Mouse (Mus musculus): ENCODE measurements at regions not wholly inside any gene's neighbourhood (a gene's known extent, or its start where the extent isn't known, plus 50 kb on each side); places are given as distances from the start of the nearest gene placed in this dataset.

DNA sequence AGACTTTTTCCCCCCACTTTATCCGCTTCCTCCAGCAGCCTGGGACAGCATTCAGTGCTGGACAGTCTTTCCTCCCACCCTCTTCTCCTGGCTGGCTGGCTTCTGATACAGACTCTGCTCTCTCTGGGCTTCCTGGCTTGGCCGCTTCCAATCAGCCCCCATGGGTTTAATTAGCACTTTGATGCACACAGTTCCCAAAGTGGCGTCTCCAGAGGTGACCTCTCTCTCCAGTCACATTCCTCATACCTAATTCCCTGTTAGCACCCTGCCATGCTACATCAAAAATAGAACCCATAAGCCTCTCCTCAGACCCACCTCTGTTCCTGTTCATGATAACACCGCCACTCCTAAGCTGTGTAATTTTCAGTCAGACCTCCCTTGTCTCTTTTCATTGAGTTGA lies 101.9 kb upstream of the Arid2 start:
- DNase-seq, result no peak

DNA sequence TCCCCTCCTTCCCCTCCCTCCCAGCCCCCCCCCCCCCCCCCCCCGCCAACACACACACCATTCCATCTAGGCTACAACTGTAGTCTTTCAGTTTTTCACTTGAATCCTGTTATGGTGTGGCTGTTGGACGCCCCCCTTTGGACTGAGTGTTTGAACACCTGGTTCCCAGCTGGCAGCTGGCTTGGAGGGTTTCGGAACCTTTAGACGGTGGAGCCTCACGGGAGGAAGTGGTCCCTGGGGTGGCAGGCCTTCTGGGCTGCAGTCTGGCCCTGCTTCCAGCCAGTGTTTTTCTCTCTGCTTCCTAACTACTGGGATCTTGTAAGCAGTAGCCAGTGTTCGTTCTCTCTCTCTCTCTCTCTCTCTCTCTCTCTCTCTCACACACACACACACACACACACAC lies 101.4 kb upstream of the Arid2 start:
- DNase-seq, result no peak

DNA sequence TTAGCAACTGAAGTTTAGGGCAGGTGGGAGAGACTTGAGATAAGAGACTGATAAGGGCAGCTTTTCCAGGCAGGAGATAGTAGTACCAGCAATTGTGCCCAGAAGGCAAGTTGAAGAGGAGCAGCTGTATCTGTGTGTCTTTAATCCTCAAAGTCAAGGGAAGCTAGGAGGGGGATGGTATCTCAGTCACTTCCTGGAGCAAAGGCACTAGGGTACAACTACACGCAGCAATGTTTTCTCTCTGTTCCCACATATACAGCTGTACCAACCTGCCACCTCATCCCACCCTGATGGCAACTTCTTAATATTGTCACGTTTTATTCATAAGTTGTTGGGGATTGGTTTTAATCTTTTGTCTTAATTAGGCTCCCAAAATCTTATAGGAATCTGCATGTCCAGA lies 97.8 kb upstream of the Arid2 start:
- no peak for DNase-seq

DNA sequence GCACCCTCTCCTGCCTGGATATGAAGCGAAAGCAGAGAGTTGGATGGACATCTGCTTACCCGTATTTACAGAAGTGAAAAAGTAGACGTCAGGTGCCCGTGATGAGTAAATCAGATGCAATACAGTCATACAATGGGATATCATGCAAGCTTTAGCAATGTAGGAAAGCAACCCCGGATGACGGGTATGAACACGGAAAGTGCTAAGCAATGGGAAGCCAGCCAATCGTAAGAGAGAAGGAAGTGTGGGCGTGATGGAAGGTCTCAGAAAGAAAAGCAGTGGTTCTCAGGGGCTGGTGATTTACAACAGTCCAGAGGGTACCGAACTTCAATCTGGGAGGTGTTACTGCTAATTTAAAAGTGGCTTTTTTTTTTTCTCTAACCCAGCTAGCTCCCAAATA lies 89.9 kb upstream of the Arid2 start:
- no peak for DNase-seq

DNA sequence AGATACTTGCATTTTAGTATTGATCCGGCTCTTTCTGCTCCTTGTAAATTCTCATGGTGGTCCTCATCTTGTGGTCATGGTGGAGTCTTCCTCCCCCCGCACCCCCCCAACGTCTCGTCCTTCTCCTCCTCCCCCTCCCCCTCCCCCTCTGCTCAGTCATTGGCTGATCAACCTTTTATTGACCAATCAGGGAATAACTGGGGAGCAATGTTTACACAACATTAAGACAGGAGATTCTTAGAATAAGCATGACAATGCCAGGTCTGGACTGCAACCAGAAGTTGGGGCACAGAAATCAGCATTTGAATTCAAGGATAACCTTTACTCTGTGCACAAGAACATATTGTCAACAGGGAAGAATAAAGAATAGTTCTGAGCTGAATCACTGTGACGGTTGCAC lies 89.4 kb upstream of the Arid2 start:
- DNase-seq, result no peak

DNA sequence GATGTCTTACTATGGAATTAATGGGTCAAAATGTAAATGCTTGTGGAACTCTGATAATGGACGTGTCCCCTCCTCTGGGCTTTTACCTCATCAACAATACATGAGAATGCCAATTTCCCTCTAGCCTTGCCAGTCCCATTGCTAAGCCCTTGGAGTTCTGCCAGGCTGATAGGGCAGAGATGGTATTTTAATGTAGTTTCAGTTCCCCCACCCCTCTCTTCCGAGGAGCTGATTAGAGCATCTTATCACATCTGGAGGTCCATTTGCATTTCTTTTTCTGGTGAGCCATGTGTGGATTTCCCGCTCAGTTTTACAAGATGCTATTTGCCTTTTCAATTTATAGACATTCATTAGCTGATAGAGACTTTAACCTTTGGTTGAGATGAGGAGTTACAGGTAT lies 86.0 kb upstream of the Arid2 start:
- no peak for DNase-seq

DNA sequence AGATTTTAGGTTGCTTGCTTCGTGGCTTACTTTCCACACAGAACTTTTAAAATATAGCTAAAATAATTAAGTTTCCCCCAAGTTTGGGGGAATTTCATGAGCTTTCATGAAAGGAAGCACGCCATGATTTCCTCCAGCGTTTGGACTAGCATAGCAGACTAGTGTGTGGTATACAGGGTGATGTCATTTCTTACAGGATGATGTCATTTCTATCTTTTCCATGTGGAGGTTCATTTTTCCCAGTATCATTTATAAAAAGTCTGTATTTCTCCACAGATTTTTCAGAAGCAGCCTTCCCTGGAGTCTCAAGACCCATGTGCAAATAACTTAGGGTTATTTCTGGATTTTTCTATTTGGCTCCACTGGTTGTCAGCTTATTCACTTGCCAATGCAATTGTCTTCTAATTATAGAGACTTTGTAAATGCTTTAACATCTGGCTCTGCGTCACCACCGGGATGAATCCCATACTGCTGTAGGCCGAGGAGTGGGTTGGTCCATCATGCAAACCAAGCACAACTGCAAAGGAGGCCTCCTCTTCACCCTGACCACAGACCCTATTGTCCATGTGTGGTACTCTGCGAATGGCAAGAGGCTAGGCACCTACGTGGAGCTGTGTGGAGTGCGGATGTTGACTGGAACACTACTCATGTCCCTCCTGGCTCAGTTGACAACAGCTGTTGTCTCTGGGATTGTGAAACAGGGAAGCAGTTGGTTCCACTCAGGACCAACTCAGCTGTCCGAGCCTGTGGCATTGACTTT lies 85.4 kb upstream of the Arid2 start:
- no peak for DNase-seq

DNA sequence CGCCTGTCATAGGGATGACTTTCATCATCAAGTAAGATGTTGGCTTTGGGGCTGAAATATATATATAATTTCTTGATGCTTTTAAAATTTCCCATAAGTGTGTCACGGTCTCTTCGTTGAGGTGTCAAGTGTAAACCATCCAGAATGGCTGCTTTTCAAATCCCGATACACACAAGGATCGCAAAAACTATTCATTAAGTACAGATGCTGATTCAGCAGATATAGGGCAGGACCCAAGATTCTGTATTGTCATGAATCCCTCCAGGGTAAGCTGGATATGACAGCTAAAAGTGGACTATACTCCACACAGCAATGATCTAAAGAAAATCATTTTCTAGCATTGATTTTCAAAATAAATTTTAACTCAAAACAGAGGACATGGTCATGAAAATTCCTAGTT lies 83.1 kb upstream of the Arid2 start:
- no peak for DNase-seq

DNA sequence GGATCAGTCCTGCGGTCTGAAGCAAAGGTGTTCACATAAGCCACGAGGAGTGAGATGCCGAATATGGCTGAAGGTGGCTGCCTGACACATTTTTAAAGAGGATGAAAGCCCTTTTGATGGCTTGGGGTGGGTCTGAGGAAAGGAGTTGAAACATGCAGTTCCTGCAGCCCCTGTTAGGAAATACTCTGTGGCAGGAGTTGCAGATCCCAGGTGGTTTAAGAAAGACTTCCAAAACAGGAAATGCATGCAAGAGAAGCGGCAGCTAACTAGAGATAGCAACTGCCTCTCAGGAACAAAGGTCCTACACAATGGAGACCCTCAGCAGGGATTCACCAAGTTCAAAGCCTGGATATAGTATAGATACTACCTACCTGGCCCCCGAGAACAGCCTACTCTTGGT lies 82.7 kb upstream of the Arid2 start:
- DNase-seq, result no peak

DNA sequence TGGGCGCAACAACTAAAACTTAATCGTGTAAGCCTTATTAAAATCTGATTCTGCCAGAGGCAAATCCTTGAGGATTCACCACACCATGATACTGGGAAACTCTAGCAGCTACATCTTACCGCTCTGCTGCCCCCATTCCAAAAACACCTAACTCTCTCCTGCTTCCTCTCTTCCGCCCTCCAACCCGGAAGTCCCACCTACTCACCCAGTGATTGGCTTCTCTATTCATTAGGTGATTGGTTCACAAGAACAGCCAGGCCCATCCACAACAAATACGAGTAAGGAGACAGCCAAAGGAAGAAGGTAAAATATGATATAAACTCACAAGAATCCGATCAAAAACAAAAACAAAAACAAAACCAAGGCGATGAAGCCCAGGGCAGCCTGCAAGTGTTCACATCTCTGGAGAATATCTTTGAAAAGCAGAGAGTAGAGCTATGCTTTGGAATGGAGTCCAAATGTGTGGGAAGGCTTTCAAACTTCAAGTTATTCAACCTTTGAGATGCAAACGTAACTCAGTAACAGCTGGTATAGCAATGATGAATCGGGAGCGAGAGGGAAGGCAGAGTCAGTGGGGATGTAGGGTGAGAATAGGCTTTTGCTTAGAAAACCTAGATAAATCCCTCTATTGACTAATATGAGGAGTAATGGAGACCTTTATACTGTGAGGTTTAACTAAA lies 76.5 kb upstream of the Arid2 start:
- no peak for DNase-seq

DNA sequence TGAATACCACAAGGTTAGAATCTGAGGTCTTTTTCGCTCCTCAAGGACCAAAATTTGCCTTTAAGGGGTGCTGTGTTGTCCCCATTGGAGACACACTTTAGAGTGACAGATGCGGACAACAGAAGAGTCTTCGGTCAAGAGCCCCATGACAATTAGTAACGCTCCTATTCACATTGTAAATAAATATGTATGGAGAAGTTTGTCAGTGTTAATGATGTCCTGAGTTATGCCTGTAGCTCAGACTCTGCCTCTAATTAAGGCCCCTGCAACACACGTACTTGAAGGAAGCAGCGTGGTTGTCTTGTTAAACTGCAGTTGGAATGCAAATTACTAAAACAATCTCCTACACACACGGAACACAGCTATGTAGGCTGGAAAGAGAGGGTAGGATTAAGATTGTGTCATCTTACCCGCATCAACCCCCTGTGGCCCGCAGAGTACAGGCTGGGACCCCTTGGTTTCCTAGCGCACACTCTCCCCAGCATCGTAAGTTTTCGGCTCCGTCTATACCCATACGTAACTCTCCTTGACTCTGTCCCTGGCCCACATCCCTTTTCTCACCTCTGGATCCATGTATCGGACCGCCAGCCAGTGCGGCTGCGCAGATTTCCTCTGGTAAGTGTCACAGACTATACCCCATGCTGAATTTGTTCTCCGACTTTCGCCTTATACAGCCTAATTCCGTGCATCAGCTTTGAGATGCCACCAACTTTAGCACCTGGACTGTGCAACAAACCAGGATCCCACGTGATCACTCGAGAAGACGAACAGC lies 73.6 kb upstream of the Arid2 start:
- no peak for DNase-seq

DNA sequence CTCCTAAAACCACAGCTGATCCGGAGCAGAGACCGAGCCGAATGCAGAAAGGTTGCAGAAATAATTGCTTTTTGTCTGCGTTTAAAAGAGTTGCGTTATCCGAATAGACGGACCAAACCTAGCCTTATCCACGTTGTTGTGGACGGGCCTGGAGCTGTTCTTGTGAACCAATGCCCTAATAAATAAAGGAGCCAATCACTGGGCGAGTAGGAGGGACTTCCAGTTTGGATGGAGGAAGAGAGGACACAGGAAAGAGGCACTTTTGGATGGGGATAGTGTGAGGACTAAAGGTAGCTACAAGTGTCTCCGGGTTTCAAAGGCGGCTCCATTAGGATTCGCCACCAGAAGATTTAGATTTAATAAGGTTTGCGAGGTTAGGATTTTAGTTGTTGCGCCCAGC lies 69.4 kb upstream of the Arid2 start:
- no peak for DNase-seq

DNA sequence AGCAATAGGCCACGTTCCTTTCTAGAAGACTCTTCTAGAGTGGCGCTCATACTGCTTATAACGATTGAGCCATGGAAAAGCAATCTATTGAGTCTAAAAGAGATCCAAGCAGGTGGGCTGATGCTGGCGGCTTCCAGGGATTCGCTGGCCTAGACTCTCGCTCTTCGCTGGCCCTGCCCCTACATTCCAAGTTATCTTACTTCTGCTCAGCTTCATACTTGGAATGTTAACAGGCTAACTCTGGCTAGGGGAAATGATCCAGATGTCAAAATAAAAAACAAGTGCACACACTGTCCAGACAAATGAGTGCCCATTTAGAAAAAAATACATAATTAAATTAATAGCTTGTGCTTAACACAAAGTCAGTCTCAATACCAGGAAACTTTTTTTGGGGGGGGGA lies 67.6 kb upstream of the Arid2 start:
- no peak for DNase-seq

DNA sequence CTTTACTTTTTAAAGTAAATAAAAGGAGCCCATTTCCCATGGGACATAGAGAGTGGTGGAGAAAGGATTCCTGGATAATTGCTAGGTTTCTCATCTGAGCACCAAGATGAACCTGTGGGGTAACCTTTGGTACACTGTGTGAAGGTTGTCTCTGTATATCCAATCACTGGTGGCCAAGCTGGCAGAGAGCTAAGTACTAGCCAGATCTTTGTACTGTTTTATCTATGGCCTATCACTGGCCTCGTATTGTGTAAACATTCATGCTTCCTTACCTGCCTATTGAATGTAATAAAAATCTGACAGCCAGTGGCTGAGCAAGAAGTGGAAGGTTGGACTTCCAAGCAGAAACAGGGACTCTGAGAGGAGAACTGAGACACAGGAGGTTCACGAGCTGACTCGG lies 55.3 kb upstream of the Arid2 start:
- DNase-seq, result no peak

DNA sequence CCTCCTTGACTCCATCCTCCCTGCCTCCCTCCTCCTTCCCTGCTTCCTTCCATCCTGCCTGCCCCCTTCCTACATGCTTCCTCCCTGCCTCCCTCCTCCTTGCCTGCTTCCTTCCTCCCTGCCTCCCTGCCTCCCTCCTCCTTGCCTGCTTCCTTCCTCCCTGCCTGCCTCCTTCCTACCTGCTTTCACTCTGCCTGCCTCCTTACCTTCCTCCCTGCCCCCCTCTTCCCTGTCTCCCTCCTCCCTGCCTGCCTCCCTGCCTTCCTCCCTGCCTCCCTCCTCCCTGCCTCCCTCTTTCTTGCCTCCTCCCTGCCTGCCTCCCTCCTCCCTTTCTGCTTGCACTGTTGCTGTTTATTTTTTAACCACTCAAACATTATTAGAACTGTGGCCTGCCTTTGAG lies 54.2 kb upstream of the Arid2 start:
- DNase-seq, result no peak

DNA sequence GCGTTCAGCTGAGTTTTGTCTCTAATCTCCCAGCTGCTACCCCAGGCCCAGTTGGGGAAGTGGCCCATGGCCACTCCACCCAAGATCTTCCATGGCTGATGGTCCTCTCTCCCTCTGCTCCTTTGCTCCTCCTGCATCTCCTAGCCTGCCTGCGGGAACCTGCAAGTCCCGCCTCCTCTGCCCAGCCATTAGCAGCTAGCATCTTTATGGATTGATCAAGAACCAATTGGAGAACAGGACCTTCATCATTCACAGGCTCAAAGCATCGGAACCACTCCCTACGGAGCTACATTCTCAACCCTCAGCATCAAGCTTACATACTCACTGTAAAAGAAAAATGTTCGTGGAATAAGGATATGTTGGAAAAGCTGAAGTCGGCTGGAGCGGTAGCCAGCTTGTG lies 52.5 kb upstream of the Arid2 start:
- DNase-seq, result no peak

Data from layer of hippocampus, adult 9-11 months (tissue).